Mouse (Mus musculus): Measurements from ENCODE around the gene Ms4a14.
"Not testable (repeated sequence)": the region's sequence is repeated elsewhere in the genome, so short reads cannot be mapped to it uniquely, and the experiment has no call there.

DNA sequence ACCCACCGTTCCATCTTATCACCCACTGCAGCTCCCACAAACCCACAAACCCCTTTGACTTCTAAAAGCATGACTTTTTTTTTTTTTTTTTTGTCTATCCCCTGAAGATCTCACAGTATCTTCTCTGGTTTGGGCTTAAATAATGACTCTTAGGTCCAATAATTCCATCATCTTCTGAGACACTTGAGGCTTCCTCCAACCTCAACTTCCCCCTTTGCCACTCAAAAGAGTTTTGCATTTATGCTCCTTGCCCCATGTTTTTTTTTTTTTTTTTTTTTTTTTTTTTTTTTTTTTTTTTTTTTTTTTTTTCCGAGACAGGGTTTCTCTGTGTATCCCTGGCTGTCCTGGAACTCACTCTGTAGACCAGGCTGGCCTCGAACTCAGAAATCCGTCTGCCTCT lies 51.3 kb downstream of the Ms4a14 start:
- not testable (repeated sequence) for TF ChIP-seq CTCF (IDR thresholded peaks at IDR 0.05; ENCODE audit: borderline replicate concordance, extremely low read depth, insufficient read depth, insufficient read length); POLR2A (IDR thresholded peaks at IDR 0.05; ENCODE audit: borderline replicate concordance, extremely low read depth, insufficient read depth, insufficient read length, poor library complexity, severe bottlenecking)

Measured in brain, embryonic 14.5 days (tissue).